Mouse (Mus musculus): Measurements from ENCODE around the gene Tekt2.
A peak's percentile ranks its signal among the peaks of the same experiment; 100 is the strongest.

The Tekt2 gene

DNA sequence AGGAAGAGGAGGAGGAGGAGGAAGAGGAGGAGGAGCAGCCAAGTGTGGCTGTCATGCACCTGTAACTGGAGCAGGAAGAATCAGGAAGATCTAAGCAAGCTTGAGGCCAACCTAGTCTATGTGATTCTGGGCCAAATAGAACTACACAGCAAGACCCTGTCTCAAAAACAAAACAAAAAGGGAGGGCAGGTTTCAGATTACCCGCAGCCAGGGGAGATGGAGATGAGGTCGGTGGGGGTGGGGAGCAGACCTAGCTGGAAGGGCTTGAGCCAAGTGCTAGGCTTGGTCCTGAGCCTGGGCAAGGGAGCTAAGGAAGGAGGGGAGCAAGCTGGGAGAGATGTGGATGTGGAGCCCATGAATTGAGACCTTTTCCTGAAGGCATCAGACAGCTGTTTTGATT, 18.7 kb downstream of the Tekt2 start:
- DNase-seq (ENCODE audit: low spot score): no peak

DNA sequence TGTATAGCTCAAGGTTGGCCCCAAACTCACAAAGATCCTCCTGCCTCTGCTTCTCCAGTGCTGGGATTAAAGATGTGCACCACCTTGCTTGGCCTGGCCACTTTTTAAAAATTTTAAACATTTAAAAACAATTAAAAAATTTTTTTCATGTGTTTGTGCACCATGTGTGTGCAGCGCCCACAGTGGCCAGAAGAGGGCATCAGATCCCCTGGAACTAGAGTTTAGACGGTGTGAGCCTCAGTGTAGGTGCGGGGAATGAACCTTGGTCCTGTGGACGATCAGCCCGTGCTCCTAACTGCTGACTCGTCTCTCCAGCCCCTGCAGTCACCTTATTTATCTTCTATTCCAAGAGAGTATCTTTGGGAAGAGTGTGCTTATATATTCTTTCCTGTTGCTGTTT, 19.4 kb downstream of the Tekt2 start:
- no peak for DNase-seq (ENCODE audit: low spot score)

DNA sequence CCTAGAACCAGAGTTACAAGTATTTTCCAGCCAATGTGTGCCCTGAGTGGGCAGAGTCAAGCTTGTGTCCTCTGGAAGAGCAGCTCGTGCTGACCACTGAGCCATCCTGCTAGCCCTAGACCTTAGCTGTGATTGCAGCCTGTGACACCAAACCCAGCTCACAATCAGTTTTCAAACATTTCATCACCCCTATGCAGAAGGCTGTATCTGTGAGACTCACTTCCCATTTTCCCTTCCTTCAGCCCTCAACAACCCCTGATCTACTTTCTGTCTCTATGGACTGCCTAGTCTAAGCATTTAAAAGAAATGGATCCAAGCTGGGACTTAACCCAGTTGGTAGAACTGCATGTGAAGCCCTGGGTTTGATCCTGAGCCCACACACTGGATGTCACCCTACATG, 20.1 kb downstream of the Tekt2 start:
- no peak for DNase-seq (ENCODE audit: low spot score)

DNA sequence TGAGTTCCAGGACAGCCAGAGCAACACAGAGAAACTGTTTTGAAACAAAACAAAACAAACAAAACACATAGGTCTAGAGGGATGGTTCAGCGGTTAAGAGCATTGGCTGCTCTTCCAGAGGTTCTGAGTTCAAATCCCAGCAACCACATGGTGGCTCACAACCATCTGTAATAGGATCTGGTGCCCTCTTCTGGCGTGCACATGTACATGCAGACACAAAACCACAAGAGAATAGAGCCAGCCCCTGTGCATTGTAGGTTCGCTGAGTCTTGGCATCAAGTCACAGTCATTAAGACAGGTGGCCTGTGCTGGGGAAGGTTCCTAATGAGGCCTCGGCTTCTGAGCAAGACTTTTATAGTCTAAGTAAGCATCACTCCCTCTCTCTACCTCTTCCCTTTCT, 21.6 kb downstream of the Tekt2 start:
- DNase-seq (ENCODE audit: low spot score): no peak

DNA sequence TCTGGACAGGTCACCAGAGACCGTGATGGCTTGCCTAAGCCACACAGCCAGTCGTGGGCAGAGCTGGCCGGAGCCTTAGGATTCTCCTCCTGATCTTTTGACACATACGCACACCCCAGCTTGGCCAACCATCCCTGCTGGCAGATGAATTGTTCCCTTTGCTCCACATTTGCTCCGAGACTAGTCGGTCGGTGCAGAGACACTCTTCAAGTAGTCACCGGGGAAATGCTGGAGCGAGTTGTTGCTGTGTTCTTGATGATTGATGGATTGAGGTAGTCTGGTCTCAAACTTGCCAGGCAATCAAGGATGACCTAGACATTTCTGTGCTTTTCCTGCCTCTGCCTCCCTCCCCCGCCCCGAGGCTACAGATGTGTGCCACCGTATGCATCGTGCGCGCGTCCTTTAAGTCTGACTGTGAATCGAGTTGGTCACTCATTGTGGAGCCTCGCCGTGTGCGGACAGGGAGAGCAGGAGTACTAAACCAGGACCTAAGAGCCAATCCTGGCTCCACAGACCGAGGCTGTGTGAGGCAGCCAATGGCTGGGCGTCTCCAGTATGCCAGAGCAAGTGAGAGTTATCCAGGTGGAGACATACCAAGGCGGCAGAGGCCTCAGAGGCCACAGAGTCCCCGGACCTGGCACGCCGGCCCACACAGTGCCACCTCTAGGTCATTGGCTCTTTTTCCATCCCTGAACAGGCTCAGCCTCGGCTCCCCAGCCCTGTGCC, 23.7 kb downstream of the Tekt2 start:
- no peak for DNase-seq (ENCODE audit: low spot score)

DNA sequence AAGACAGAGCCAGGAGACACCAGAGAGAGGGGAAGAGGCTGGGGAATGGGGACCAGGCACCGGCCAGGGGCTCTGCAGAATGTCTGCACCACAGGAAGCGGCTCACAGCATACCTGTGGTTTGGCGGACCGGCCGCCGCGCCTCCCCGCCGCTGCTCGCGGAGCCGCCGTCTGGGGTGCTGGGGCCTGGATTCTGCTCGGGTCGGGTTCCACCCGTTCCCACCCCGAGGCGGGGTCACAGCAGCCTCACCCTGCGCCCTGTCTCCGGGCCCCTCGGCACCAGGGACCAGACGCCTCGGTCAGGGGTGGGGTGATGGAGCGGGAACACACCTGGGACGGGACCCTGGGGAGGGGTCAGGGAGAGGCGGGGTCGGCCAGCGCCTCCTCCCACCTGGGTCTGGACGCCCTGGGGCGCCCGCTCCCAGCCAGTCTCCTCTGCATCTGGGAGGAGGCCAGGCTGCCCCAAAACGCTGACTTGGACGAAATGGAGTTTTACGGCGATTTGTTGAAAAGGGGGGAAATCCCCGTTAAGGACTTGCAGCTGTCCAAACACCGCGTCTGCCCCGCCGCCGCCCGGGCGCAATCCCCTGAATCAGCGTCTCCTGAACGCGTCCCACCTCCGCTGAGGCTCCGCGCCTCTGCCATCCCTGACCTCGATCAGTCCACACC, 24.4 kb downstream of the Tekt2 start:
- DNase-seq (ENCODE audit: low spot score): no peak

DNA sequence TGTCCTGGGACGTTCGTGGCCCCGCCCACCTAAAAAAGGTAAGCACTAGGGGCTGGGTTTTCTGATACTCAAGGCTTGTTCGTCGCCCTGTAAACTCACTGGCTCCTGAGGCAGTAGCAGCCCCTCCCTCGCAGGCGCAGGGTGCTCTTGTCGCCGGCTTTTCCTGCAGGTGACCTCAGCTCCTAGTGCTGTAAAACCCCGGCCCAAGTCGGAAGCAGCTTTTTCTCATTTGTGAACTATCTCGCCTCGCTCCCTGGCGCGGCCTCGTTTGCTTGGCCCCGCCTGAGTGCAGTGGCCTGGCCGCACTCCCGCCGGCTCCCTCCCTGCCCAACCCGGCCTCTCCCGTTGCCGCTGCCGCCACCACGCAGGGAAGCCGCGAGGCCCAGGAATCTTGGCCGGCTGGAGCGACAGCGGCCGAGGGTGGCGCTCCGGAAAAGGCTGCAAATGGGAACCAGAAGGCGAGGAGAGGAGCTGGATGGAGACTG, 28.8 kb downstream of the Tekt2 start:
- DNase-seq (ENCODE audit: low spot score): peak; percentile 34

DNA sequence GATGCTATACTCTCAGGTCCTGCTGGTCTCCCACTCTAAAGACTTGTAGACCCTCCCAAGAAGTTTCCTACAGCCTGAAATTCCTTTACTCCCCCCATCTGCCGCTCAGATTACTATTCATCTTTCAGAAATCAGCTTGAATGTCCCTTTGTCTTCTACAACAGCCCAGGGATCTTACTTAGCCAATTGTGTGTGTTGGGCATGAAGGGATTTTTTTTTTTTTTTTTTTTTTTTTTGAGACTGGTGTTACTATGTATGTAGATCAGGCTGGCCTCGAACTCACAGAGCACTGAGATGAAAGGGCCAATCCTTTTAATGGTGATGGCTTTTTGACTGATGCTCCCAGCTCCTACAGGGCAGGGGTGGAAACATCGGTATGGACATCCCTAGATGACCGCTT, 29.6 kb downstream of the Tekt2 start:
- no peak for DNase-seq (ENCODE audit: low spot score)

DNA sequence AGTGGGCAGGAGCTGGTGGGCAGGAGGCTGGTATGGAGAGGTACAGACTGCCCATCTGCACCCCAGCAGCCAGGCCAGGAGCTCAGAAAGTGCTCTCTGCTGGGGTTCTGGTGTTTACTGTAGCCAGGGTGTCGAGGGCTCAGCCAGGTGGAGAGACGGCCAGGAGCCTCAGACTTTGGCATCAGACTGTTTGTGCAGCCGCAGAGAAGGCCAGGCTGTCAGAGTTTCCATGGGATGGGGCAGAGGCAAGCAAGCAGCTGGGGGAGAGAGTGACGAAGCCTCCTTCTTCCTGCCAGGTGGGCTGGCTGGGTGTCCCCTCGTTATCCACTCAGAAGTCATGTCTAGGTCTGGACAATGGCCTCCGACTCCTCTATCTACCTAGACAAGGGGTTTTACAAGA, 30.3 kb downstream of the Tekt2 start:
- DNase-seq (ENCODE audit: low spot score): no peak

DNA sequence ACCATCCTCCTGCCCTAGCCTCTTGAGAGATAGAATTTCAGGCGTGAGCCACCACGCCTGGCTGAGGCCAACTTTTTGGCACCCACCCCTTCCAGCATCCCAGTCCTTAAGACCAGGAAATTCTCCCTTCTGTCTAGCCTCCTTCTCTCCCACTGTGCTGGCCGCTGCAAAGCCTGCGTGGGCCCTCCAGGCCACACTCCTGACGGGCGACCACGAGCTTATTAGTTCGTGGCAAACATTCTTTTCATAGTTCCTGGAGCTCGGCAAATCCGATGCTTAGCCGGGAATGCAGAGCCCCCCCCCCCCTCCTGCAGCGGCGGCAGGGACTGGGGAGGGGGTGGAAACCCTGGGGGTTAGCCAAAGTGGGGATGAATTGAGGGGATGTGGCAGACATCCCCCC, 34.3 kb downstream of the Tekt2 start:
- DNase-seq (ENCODE audit: low spot score): no peak

DNA sequence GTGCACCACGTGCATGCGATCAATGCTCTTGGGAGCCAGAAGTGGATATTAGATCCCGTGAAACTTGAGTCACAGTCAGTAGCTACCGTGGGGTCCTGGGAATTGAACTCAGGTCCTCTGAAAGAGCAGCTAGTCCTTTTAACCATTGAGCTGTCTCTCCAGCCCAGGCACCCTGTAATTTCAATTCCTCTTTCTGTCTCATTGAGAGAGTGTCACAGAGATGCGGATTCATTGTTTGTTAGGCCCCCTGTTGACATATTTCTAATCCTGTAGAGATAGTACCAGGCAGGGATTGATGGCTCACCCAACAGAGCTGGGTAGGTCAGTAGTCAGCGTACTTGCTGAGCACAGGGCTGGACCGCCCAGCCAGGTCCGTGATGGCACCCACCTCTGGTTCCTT, 35.2 kb downstream of the Tekt2 start:
- DNase-seq (ENCODE audit: low spot score): no peak

DNA sequence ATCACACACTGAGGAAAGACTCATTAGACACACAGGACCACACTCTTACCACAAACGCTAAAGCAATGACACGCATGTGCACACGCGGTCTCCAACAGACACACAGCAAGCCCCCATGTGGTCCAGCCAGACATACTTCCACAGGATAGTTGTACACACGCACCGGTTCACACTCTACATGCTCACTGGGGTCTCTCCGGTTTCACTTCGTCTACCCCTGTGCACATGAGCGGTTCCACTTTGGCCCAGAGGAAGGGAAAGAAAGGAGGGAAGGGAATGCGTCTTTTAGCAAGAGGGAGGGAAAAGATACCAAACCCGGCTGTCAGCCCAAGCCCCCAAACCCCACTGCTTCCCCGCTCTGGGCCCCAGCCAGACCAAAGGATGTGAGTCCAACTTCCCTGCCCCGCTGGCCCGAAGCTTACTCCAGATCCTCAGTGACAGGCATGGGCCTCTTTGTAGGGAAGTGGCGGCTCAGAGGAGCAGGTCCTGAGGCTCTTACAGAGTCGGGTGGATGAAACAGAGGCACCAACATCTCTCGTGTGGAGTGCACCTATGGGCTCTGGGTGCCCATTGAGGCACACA, 37.3 kb downstream of the Tekt2 start:
- DNase-seq (ENCODE audit: low spot score): no peak

DNA sequence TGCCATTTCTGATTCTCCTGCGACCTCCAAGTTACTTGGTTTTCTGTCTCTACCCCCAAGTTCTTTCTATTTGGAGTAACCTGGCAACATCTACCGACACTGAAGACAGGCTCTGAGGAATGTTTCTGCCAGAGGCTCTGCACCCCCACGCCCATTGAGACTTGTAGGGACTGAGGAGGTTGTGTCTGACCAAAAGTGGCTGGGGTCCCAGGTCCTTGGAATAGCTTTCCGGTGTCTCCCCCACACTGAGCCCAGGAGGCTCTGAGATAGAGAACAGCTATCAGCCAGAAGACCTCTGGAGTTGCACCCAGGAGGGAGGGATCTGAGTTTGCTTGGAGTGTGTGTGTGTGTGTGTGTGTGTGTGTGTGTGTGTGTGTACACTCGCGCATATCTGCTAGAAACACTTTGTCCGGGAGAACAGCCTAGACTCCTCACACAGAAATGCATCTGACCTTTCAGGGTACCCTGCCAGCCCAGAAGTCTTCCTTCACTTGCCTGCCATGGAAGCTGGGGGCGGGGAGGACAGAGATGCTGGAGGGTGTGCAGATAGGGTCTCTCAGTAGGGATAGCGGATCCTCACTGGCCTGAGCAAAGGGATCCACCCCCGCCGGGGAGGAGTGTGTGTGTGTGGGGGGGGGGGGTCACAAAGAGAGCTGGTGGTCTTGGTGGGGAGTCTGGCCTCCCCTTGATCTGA, 38.0 kb downstream of the Tekt2 start:
- no peak for DNase-seq (ENCODE audit: low spot score)

DNA sequence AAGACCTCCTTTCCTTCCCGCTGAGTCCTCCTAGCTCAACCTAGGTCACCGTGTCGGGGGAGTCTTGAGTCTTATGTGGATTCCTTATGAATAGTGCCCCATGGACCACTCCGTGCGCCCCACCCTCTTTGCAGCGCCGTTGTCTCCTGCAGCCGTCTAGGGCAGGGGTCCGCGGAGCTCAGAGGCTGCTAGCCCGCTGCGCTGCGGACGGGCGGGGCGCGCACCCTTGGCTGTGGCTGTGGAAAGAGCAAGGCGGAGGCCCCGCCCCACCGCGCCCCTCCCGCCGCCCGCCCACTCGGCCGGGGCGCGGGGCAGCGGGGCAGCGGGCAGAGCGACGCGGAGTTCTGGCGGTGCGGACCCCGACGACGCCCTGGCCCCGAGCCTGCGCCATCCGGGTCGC, 39.0 kb downstream of the Tekt2 start, which contains the start of gene Col8a2:
Gene Col8a2 (plus strand): TSS at position 302 of the 400 bp plus-strand sequence.
- no peak for DNase-seq (ENCODE audit: low spot score)

DNA sequence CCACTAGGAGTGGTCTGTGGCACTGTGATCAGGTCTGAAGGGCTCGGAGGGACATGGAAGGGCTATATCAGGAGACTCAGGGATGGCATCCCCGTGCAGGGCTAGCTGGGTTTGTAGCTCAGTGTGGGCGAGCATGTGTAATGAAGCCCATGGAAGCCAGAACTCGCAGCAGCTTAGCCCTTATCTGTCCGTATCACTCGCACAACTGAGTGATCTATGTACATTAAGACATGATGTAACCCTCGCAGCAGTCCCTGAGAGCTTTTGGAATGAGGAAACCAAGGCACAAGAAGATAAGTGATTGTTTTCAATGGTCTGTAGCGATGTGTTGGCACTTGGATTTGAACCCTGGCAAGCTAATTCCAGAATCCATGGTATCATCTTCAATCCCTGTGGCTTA, 41.9 kb downstream of the Tekt2 start:
- no peak for DNase-seq (ENCODE audit: low spot score)

DNA sequence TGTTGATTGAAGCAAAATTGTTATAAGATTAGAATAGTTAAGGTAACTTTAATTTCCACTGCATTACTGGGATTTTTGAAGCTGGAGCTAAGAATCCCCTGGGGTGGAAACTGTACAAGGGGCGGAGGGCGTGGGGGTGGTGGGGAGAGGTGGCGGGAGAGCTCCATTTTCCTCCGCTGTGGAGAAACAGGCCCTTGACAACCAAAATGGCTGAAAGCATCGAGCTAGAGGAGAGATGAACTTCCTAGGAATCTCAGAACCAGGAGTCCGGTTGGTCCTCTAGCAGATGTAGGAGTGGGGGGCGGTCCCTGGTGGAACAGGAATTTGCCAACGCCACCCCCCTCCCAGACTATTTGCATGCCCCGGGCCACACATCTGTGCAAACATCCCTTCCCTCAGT, 43.8 kb downstream of the Tekt2 start:
- no peak for DNase-seq (ENCODE audit: low spot score)

DNA sequence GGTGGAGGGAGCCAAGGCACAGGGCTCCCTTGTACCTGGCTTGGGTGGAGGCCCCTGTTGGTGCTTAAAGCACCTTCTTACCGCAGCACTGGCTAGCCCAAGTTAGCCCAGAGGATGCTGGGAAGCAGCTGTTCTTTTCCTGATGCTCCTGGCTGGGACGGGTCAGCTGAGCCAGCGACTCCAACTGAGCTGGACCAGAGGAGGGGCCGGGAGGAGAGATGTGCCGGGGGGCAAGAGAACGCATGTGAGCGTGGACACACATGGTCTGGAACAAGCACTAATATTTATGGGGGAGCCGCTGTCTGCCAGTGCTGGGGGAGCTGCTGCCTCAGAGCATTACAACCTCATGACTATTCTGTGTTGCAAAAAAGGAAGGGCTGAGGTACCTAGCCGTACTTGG, 46.5 kb downstream of the Tekt2 start:
- DNase-seq (ENCODE audit: low spot score): no peak

DNA sequence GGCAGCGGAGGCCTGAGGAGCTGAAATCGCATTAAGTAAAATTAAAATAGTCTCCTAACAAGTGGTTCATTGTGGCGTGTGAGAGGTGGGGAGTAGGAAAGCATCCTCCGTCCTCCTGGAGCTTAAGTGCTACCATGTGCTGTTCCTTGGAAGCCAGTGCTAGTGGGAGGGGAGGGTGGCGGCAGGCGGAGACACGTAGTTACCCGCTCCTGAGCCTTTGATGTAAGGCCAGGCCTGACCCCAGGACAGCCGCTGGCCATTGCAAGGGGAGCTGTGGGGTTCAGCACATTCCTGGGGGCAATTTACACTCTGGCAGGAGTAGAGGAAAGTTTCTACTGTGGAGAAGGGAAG, 46.9 kb downstream of the Tekt2 start:
- DNase-seq (ENCODE audit: low spot score): no peak

DNA sequence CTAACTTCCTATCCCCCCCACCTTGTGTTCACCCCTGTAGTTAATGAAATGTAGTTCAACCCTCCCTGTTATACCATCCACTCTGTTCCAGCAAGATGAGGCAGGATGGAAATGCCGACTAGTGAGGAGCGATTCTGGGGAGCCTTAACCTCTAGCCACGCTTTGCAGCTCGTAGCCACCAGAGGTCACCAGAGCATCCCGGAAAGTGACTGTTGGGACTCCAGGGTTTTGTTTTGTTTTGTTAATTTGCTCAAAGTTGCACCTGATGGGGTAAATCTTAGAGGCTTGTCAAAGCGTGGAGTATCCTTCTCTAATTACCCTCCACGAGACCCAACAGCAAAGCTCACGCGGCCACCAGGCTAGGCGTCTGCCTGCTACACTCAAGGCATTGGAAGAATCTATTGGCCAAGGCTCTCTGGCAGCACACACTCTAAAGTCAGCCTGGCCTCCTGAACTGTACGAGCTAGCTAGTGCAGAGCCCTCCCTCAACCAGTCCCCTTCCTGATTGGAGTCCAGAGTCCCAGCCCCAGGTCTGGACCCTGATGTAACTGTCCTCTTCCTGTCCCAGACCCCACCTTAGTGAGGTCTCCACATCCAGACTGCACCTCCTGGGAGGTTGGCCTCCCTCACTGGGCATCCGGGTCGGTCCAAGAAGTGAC, 47.5 kb downstream of the Tekt2 start:
- DNase-seq (ENCODE audit: low spot score): peak; percentile 39

DNA sequence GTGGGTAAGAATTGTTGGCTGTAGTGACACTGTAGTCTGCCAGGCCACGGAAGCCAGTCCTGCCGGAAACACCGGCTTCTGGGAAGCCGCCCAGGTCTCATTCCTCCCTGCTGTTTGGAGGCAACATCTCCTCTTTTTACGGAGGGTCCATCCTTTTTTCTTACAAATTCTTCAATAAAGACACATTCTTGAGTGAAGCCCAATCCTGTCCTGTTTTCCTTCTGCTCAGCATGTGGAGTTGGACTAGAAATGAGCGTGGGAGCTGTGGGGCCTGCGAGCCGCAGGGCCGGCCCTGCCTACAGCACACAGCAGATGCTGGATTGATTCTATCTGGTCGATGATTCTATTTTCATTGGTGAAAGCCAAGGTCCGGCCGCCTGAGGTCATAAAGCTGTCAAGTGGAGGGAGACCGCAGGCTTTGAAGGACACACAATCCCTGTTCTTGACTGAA, 49.8 kb downstream of the Tekt2 start:
- no peak for DNase-seq (ENCODE audit: low spot score)

DNA sequence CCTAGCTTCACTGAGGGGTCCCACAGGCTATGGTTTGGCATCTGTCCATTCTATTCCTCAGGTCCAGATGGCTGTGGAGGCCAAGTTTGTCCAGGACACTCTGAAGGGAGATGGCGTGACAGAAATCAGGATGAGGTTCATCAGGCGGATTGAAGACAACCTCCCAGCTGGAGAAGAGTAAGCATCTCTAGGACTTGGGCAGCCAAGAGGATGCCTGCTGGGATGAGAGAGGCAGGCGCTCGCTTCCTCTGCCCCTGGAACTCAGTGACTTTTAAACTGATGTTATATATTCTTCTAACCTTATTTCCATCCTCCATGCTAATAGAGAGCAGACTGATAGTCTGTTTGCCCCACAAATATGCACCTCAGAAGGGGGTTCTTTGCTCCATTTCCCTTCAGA, 50.4 kb downstream of the Tekt2 start:
- no peak for DNase-seq (ENCODE audit: low spot score)

DNA sequence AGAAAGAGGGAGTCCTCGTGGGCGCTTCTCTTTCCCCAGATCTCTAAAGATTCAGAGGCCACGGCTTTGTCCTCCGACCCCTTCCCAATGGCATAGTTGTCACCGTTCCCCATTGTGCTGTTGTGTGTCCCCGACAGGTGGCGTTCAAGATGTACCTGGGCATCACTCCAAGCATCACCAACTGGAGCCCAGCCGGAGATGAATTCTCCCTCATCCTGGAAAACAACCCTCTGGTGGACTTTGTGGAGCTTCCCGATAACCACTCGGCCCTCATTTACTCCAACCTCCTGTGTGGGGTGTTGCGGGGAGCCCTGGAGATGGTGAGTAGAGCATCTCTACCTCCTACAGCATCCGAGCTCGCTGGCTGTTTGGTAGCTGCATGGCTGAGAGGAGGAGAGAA, 51.7 kb downstream of the Tekt2 start:
- no peak for DNase-seq (ENCODE audit: low spot score)
